Mouse (Mus musculus) intestine, embryonic 14.5 days (tissue): ENCODE measurements at regions not wholly inside any gene's neighbourhood (a gene's known extent, or its start where the extent isn't known, plus 50 kb on each side); places are given as distances from the start of the nearest gene placed in this dataset. TPM values are rescaled to one million over a fixed set of nuclear protein-coding genes. Genes with fewer than 3 reads are reported as not detected.

Experiments
- ATAC-seq: fragments of 200-750 bp; cut with Nextera tagmentation; replicated peaks from 2 replicates; pipeline ENCODE4 v1.8.0; 2017; ENCODE audit warnings: low read depth, moderate number of reproducible peaks, moderate TSS enrichment, moderate library complexity; ENCODE audit not compliant: low FRiP score, low TSS enrichment
- DNase-seq: peaks from one replicate; pipeline ENCODE4 v3.0.0-alpha.2; 2018; ENCODE audit warnings: low spot score
- H3K27ac ChIP-seq: fragments of 300-500 bp; sonication (generic); 2 replicates; pipeline ENCODE4 v1.5.1; 2014; ENCODE audit warnings: low read depth, mild to moderate bottlenecking, control low read depth
- H3K27me3 ChIP-seq: fragments of 300-500 bp; sonication (generic); replicated peaks from 2 replicates; pipeline ENCODE4 v1.6.1; 2014; ENCODE audit warnings: low read length, control low read depth; ENCODE audit not compliant: control insufficient read depth, insufficient read depth
- H3K36me3 ChIP-seq: fragments of 300-500 bp; sonication (generic); 2 replicates; pipeline ENCODE4 v1.6.1; 2014; ENCODE audit warnings: low read length, control low read depth; ENCODE audit not compliant: control insufficient read depth, insufficient read depth
- H3K4me1 ChIP-seq: fragments of 300-500 bp; sonication (generic); replicated peaks from 2 replicates; pipeline ENCODE4 v1.6.1; 2014; ENCODE audit warnings: low read length, control low read depth, mixed read lengths; ENCODE audit not compliant: control insufficient read depth, insufficient read depth
- H3K4me2 ChIP-seq: fragments of 300-500 bp; sonication (generic); 2 replicates; pipeline ENCODE4 v1.6.1; 2014; ENCODE audit warnings: low read length
- H3K4me3 ChIP-seq: fragments of 300-500 bp; sonication (generic); 2 replicates; pipeline ENCODE4 v1.5.1; 2014; ENCODE audit warnings: low read depth, low read length, control low read depth, mixed read lengths
- H3K9ac ChIP-seq: fragments of 300-500 bp; sonication (generic); 2 replicates; pipeline ENCODE4 v1.6.1; 2014; ENCODE audit warnings: mild to moderate bottlenecking, low read length
- H3K9me3 ChIP-seq: fragments of 300-500 bp; sonication (generic); 2 replicates; pipeline ENCODE4 v1.6.1; 2016; ENCODE audit warnings: low read length, control low read depth; ENCODE audit not compliant: control insufficient read depth
- WGBS: fragments of 180-500 bp; shearing (Covaris S2); extraction: QIAGEN DNeasy Blood & Tissue Kit; methylation state at CpG from one replicate; pipeline ENCODE4 v1.1.7; 2014; 5-methylcytosine and 5-hydroxymethylcytosine counted together
- microRNA-seq: library from miRNA; unstranded; fragments of <30 nt; microRNA quantifications from one replicate; pipeline ENCODE4, GENCODE M21; 2016

DNA sequence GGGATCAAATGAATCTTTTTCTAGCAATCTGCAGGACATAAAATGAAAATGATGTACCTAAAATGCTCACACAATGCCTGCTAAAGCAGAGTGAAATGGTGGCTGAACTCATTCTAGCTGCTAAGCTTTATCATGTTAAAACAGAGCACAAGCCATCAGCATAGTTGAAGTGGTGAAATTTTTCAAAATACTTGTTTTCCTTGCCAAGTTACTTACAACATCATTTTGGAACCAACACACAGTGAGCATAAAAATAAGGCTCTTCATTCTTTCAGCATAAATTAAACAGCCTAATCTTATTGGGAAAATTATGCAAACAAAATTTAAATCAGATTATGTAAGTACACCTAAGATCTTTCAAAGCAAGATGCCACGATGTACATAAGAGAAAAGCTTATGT lies 125.3 kb upstream of the Arx start:
- no peaks in the 10 kb centered on the region for H3K9me3 ChIP-seq
- no peaks in the 10 kb centered on the region for H3K27me3 ChIP-seq
- no peak for ATAC-seq
- H3K36me3 ChIP-seq: no peaks in the 10 kb centered on the region
- no peak overlapping the region for H3K4me3 ChIP-seq
- H3K4me2 ChIP-seq: no peak overlapping the region
- WGBS: 67% methylated on average over 1 of the region's 1 CpGs
- DNase-seq: no peak
- no peak overlapping the region for H3K27ac ChIP-seq
- H3K9ac ChIP-seq: no peak overlapping the region
- no peaks in the 10 kb centered on the region for H3K4me1 ChIP-seq

Small RNA genes in the stretch of these regions (microRNA-seq; reads per million reads assigned to microRNA genes)
- gene Gm24973: not detected
